Mouse (Mus musculus): ENCODE measurements around the gene Ebp. TPM values are rescaled to one million over a fixed set of nuclear protein-coding genes. Genes with fewer than 3 reads are reported as not detected.

Gene Ebp
- polyA plus RNA-seq, 1 experiment from 2014 or later, result 28.0 TPM

- Histone ChIP-seq H3K9me3 (ENCODE audit: control insufficient read depth, low read length) (no peaks in the 10 kb centered on the region), H3K27ac (replicated peaks in 1 of 2; ENCODE audit: control insufficient read depth in 1 of 2, insufficient read depth in 1 of 2, low read depth in 2 of 2, low read length in 2 of 2) (no peak overlapping the region), H3K36me3 (ENCODE audit: control insufficient read depth, insufficient read depth, low read length) (peaks cover 29% of the 10 kb centered on the region), H3K27me3 (ENCODE audit: control insufficient read depth, insufficient read depth, low read length) (no peaks in the 10 kb centered on the region), H3K4me2 (ENCODE audit: low read length) (no peak overlapping the region), H3K9ac (ENCODE audit: low read length) (no peak overlapping the region), H3K4me1 (ENCODE audit: control insufficient read depth in 2 of 2, insufficient read depth in 2 of 2, low read length in 2 of 2) (0 out of 4 replicates have a peak, but pooled peaks cover 0 to 4% of the 10 kb centered on the region in 2 experiments), H3K4me3 (ENCODE audit: control insufficient read depth in 1 of 2, insufficient read depth in 1 of 2, low read depth in 1 of 2, low read length in 2 of 2) (no peak overlapping the region)
- ATAC-seq (ENCODE audit: insufficient number of reproducible peaks, insufficient read depth, low FRiP score, low read depth), result no peak
- 51% methylated on average over 2 of the region's 2 CpGs for WGBS
Measured at GRCm38 (mm10) chrX:8135886-8136285, 57.4 kb downstream of the Ebp start.

Other genes starting within 250 kb of the Ebp start
- 25.3 and 26.5 TPM in 2 replicates for gene Hdac6, start 245.6 kb downstream of the Ebp start, polyA plus RNA-seq (2014; fragmentation: Nextera tagmentation; extraction: Ambion mirVana)
- 0.24 and 0.54 TPM in 2 replicates for gene Gata1, start 215.4 kb downstream of the Ebp start, polyA plus RNA-seq (2014; fragmentation: Nextera tagmentation; extraction: Ambion mirVana)
- not detected in 2 replicates for gene Glod5, start 175.0 kb downstream of the Ebp start, polyA plus RNA-seq (2014; fragmentation: Nextera tagmentation; extraction: Ambion mirVana)
- 28.4 and 28.9 TPM in 2 replicates for gene Suv39h1, start 118.8 kb downstream of the Ebp start, polyA plus RNA-seq (2014; fragmentation: Nextera tagmentation; extraction: Ambion mirVana)
- gene Was, start 103.0 kb downstream of the Ebp start, polyA plus RNA-seq (2014; fragmentation: Nextera tagmentation; extraction: Ambion mirVana), result 0.24 and 0.54 TPM in 2 replicates
- gene Wdr13, start 60.6 kb downstream of the Ebp start, polyA plus RNA-seq (2014; fragmentation: Nextera tagmentation; extraction: Ambion mirVana), result 22.7 and 26.0 TPM in 2 replicates
- 317 and 375 TPM in 2 replicates for gene Rbm3, start 47.6 kb downstream of the Ebp start, polyA plus RNA-seq (2014; fragmentation: Nextera tagmentation; extraction: Ambion mirVana)
- gene Tbc1d25, start 17.3 kb downstream of the Ebp start, polyA plus RNA-seq (2014; fragmentation: Nextera tagmentation; extraction: Ambion mirVana), result 10.4 and 12.0 TPM in 2 replicates
- 3.6 and 4.2 TPM in 2 replicates for gene Porcn, start 13.0 kb upstream of the Ebp start, polyA plus RNA-seq (2014; fragmentation: Nextera tagmentation; extraction: Ambion mirVana)
- gene Ftsj1, start 58.9 kb upstream of the Ebp start, polyA plus RNA-seq (2014; fragmentation: Nextera tagmentation; extraction: Ambion mirVana), result 25.1 and 25.4 TPM in 2 replicates
- 21.7 and 26.5 TPM in 2 replicates for gene Slc38a5, start 77.6 kb upstream of the Ebp start, polyA plus RNA-seq (2014; fragmentation: Nextera tagmentation; extraction: Ambion mirVana)
- gene Ssxb10, start 133.9 kb upstream of the Ebp start, polyA plus RNA-seq (2014; fragmentation: Nextera tagmentation; extraction: Ambion mirVana), result not detected in 2 replicates
- gene Ssxb9, start 173.5 kb upstream of the Ebp start, polyA plus RNA-seq (2014; fragmentation: Nextera tagmentation; extraction: Ambion mirVana), result not detected in 2 replicates
- gene Ssxb1, start 219.8 kb upstream of the Ebp start, polyA plus RNA-seq (2014; fragmentation: Nextera tagmentation; extraction: Ambion mirVana), result not detected in 2 replicates

Measured in heart, embryonic 14.5 days (tissue).